Mouse (Mus musculus) thymus, adult 2 months (tissue): ENCODE results near the gene Olfr31. TPM values are rescaled to one million over a fixed set of nuclear protein-coding genes. Genes with fewer than 3 reads are reported as not detected.

ENCODE experiments used
- DNase-seq: peaks from one replicate; pipeline ENCODE4 v3.0.0; 2021
- H3K27ac ChIP-seq: fragments of 200-500 bp; 2 replicates; pipeline ENCODE4 v1.5.1; 2012; ENCODE audit warnings: low read length, control low read depth; ENCODE audit not compliant: control insufficient read depth, insufficient read depth
- H3K27me3 ChIP-seq: fragments of 200-500 bp; 2 replicates; pipeline ENCODE4 v1.6.1; 2012; ENCODE audit warnings: mild to moderate bottlenecking, low read length, moderate library complexity, mixed read lengths; ENCODE audit not compliant: control insufficient read depth, insufficient read depth
- H3K36me3 ChIP-seq: fragments of 200-500 bp; 2 replicates; pipeline ENCODE4 v1.6.1; 2012; ENCODE audit warnings: mild to moderate bottlenecking, low read length, moderate library complexity; ENCODE audit not compliant: control insufficient read depth, insufficient read depth
- H3K4me1 ChIP-seq: fragments of 200-500 bp; replicated peaks from 2 replicates; pipeline ENCODE4 v1.6.1; 2012; ENCODE audit warnings: low read length; ENCODE audit not compliant: control insufficient read depth, insufficient read depth
- H3K4me3 ChIP-seq: fragments of 200-500 bp; 2 replicates; pipeline ENCODE4 v1.5.1; 2012; ENCODE audit warnings: mild to moderate bottlenecking, low read length, control low read depth, moderate library complexity; ENCODE audit not compliant: control insufficient read depth, insufficient read depth
- CTCF ChIP-seq: fragments of 200-500 bp; IDR thresholded peaks from 2 replicates; pipeline ENCODE4 v1.5.1; 2012; ENCODE audit warnings: mild to moderate bottlenecking, control low read depth, low read length, moderate library complexity, borderline replicate concordance; ENCODE audit not compliant: control insufficient read depth, poor library complexity, insufficient read depth; ENCODE audit errors: extremely low read depth
- POLR2A ChIP-seq: fragments of 200-500 bp; IDR thresholded peaks from 2 replicates; pipeline ENCODE4 v1.6.1; 2012; ENCODE audit warnings: mild to moderate bottlenecking, low read length, control low read depth, moderate library complexity; ENCODE audit not compliant: control insufficient read depth, poor library complexity, insufficient read depth; ENCODE audit errors: extremely low read depth
- WGBS: fragments of 180-500 bp; shearing (Covaris S2); methylation state at CpG from one replicate; pipeline ENCODE4 v1.1.7; 2018; 5-methylcytosine and 5-hydroxymethylcytosine counted together
- polyA plus RNA-seq: library from polyadenylated mRNA; depleted of rRNA; stranded (reverse); fragments of >200 nt; gene quantifications from 2 replicates; pipeline ENCODE4 v1.2.3, GENCODE M21; 2012

Gene Olfr31
- polyA plus RNA-seq, 1 experiment: not detected

GRCm38 (mm10) chr14:14346813-14347100, 24.1 kb downstream of the Olfr31 start:
- Histone ChIP-seq H3K27me3 (no peaks in the 10 kb centered on the region), H3K4me3 (peak overlapping the region; percentile 56), H3K27ac (no peak overlapping the region), H3K4me1 (no peaks in the 10 kb centered on the region; the same call in 1 of the 2 replicates), H3K36me3 (no peaks in the 10 kb centered on the region)
- no peak for TF ChIP-seq POLR2A
- TF ChIP-seq CTCF: no peak
- DNase-seq: no peak
- 56% methylated on average over 16 of the region's 16 CpGs for WGBS

- Histone ChIP-seq H3K27me3 (no peaks in the 10 kb centered on the region), H3K27ac (no peak overlapping the region), H3K4me3 (no peak overlapping the region), H3K36me3 (no peaks in the 10 kb centered on the region), H3K4me1 (no peaks in the 10 kb centered on the region; the same call in 1 of the 2 replicates)
- 85% methylated on average over 17 of the region's 17 CpGs for WGBS
- no peak for TF ChIP-seq CTCF
- no peak for TF ChIP-seq POLR2A
- peak; percentile 45 for DNase-seq
Observed at GRCm38 (mm10) chr14:14347151-14347835, 24.7 kb downstream of the Olfr31 start.

- Histone ChIP-seq H3K4me3 (no peak overlapping the region), H3K36me3 (no peaks in the 10 kb centered on the region), H3K4me1 (no peaks in the 10 kb centered on the region; the same call in 1 of the 2 replicates), H3K27me3 (no peaks in the 10 kb centered on the region), H3K27ac (no peak overlapping the region)
- TF ChIP-seq CTCF: no peak
- no peak for TF ChIP-seq POLR2A
- peak; percentile 48 for DNase-seq
- 98% methylated on average over 14 of the region's 14 CpGs for WGBS
Observed at GRCm38 (mm10) chr14:14347836-14348621, 25.4 kb downstream of the Olfr31 start.

GRCm38 (mm10) chr14:14348674-14349401, 26.2 kb downstream of the Olfr31 start:
- Histone ChIP-seq H3K4me1 (no peaks in the 10 kb centered on the region; the same call in 1 of the 2 replicates), H3K36me3 (no peaks in the 10 kb centered on the region), H3K4me3 (no peak overlapping the region), H3K27ac (no peak overlapping the region), H3K27me3 (no peaks in the 10 kb centered on the region)
- WGBS: 98% methylated on average over 26 of the region's 26 CpGs
- DNase-seq: no peak
- TF ChIP-seq POLR2A (no peak), CTCF (no peak)

GRCm38 (mm10) chr14:14349485-14350262, 27.0 kb downstream of the Olfr31 start:
- Histone ChIP-seq H3K4me1 (no peaks in the 10 kb centered on the region; the same call in 1 of the 2 replicates), H3K4me3 (no peak overlapping the region), H3K27ac (no peak overlapping the region), H3K27me3 (no peaks in the 10 kb centered on the region), H3K36me3 (no peaks in the 10 kb centered on the region)
- 98% methylated on average over 20 of the region's 20 CpGs for WGBS
- TF ChIP-seq CTCF (no peak), POLR2A (no peak)
- DNase-seq: no peak
